Mouse (Mus musculus): ENCODE measurements around the gene Card11. TPM values are rescaled to one million over a fixed set of nuclear protein-coding genes. Genes with fewer than 3 reads are reported as not detected.

The Card11 gene
- polyA plus RNA-seq, 1 experiment from 2014 or later = 0.11 TPM

DNA sequence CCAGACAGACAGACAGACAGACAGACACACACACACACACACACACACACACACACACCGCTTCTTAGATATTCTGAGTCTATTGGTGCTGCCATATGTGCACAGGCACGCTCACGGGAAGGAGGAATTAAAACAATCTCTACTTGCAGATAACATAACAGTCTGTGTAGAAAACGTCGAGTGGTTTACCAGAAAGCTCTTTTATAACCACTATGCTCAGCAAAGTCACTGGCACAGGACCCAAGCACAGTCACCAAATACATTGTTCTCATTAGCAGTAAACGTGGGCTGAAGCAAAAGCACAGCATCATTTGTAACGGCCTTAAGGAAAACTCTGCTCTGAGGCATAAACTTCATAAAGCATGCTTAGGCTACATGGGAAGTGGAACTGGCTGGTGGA, 176.3 kb downstream of the Card11 start:
- peaks cover 2% of the 10 kb centered on the region; the same call in 1 of the 2 replicates for H3K36me3 ChIP-seq
- H3K27me3 ChIP-seq (ENCODE audit: insufficient read depth, poor library complexity, severe bottlenecking) = no peaks in the 10 kb centered on the region
- no peak overlapping the region for H3K4me3 ChIP-seq
- H3K4me1 ChIP-seq = peaks cover 73% of the 10 kb centered on the region
- H3K27ac ChIP-seq = no peak overlapping the region
- WGBS = 68% methylated on average over 7 of the region's 7 CpGs
- H3K9me3 ChIP-seq = no peaks in the 10 kb centered on the region
- DNase-seq (ENCODE audit: low spot score) = no peak

DNA sequence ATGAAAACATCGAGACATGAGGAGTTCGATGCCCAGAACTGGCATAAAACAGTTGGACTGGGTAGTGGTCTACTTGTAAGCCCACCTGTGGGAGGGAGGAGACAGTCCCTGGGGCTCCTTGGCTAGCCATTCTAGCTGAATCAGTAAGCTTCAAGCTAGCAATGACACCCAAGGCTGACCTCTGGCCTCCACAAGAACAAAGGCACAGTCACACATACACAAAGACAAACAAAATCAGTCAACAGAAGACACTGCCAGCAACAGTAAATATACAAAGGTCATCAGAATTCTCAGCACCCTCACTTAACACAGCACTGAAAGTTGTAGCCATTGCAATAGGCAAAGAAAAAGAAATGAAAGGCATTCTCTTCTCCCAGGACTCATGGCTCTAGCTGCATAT, 177.0 kb downstream of the Card11 start:
- Histone ChIP-seq H3K4me1 (peaks cover 73% of the 10 kb centered on the region), H3K27me3 (ENCODE audit: insufficient read depth, poor library complexity, severe bottlenecking) (no peaks in the 10 kb centered on the region), H3K9me3 (no peaks in the 10 kb centered on the region), H3K27ac (no peak overlapping the region), H3K36me3 (peaks cover 2% of the 10 kb centered on the region; the same call in 1 of the 2 replicates), H3K4me3 (no peak overlapping the region)
- no peak for DNase-seq (ENCODE audit: low spot score)
- 84% methylated on average over 2 of the region's 2 CpGs for WGBS

Small RNAs within 50 kb of the gene (microRNA-seq; reads per million reads assigned to microRNA genes)
- not detected for gene Gm44385

Other genes with a start within 250 kb of the Card11 start
- 12.5 and 17.6 TPM in 2 replicates for gene Gna12, start 170.2 kb downstream of the Card11 start, polyA plus RNA-seq (2016; fragmentation: Nextera tagmentation; extraction: Ambion mirVana)
- gene Sdk1, start 240.9 kb upstream of the Card11 start, polyA plus RNA-seq (2016; fragmentation: Nextera tagmentation; extraction: Ambion mirVana) = 3.1 and 4.6 TPM in 2 replicates